Mouse (Mus musculus) embryonic facial prominence, embryonic 15.5 days (tissue): Measurements from ENCODE around the gene Megf11. TPM values are rescaled to one million over a fixed set of nuclear protein-coding genes. Genes with fewer than 3 reads are reported as not detected.

Experiments used
- ATAC-seq: fragments of 200-750 bp; cut with Nextera tagmentation; 2 replicates; pipeline ENCODE4 v1.8.0; 2017; ENCODE audit warnings: low read depth, moderate TSS enrichment; ENCODE audit not compliant: insufficient number of reproducible peaks, low FRiP score, low TSS enrichment
- H3K27ac ChIP-seq: fragments of 300-500 bp; sonication (generic); replicated peaks from 2 replicates; pipeline ENCODE4 v1.5.1; 2015; ENCODE audit warnings: mild to moderate bottlenecking, inconsistent platforms
- H3K27me3 ChIP-seq: fragments of 300-500 bp; sonication (generic); 2 replicates; pipeline ENCODE4 v1.6.1; 2015; ENCODE audit warnings: inconsistent platforms
- H3K36me3 ChIP-seq: fragments of 300-500 bp; sonication (generic); 2 replicates; pipeline ENCODE4 v1.6.1; 2015; ENCODE audit warnings: mild to moderate bottlenecking, inconsistent platforms
- H3K4me1 ChIP-seq: fragments of 300-500 bp; sonication (generic); 2 replicates; pipeline ENCODE4 v1.6.1; 2015; ENCODE audit warnings: inconsistent platforms
- H3K4me2 ChIP-seq: fragments of 300-500 bp; sonication (generic); replicated peaks from 2 replicates; pipeline ENCODE4 v1.6.1; 2015; ENCODE audit warnings: mild to moderate bottlenecking, inconsistent platforms
- H3K4me3 ChIP-seq: fragments of 300-500 bp; sonication (generic); replicated peaks from 2 replicates; pipeline ENCODE4 v1.5.1; 2015; ENCODE audit warnings: mild to moderate bottlenecking, inconsistent platforms
- H3K9ac ChIP-seq: fragments of 300-500 bp; sonication (generic); 2 replicates; pipeline ENCODE4 v1.6.1; 2015; ENCODE audit warnings: inconsistent platforms
- H3K9me3 ChIP-seq: fragments of 300-500 bp; sonication (generic); replicated peaks from 2 replicates; pipeline ENCODE4 v1.6.1; 2016; ENCODE audit warnings: inconsistent platforms
- WGBS: fragments of 180-500 bp; shearing (Covaris S2); methylation state at CpG from one replicate; pipeline ENCODE4 v1.1.7; 2015; 5-methylcytosine and 5-hydroxymethylcytosine counted together
- polyA plus RNA-seq: library from polyadenylated mRNA; unstranded; fragments of >200 nt; fragmentation: Nextera tagmentation; extraction: Ambion mirVana; gene quantifications from 2 replicates; pipeline ENCODE4 v1.2.1, GENCODE M21; 2015

Megf11 gene
- polyA plus RNA-seq, 1 experiment from 2014 or later = 1.9 TPM

GRCm38 (mm10) chr9:64501211-64501610, 115.8 kb downstream of the Megf11 start:
- no peak overlapping the region for H3K27ac ChIP-seq
- no peak overlapping the region for H3K4me2 ChIP-seq
- H3K27me3 ChIP-seq = no peaks in the 10 kb centered on the region
- no peaks in the 10 kb centered on the region for H3K9me3 ChIP-seq
- no peaks in the 10 kb centered on the region for H3K4me1 ChIP-seq
- no peak for ATAC-seq
- no peaks in the 10 kb centered on the region for H3K36me3 ChIP-seq
- no peak overlapping the region for H3K4me3 ChIP-seq
- no peak overlapping the region for H3K9ac ChIP-seq
- WGBS = 92% methylated on average over 8 of the region's 8 CpGs

DNA sequence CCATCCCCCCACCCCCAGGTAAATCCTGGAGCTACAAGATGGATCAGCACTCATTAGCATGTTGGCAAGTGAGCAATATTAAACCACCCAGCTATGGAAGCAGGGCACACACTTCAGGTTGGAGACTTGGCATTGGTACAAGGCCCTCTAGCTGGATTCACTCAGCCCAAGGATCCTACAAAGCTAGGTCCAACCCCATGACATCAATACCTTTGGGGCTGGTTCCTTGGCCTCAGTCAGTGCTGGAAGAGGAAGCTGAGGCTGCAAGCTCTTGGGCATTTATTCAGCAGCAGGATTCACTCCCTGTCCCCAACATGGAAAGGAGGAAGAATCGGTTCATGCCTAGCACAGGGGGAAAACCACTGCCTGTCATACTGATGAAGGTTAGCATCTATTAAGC, 118.6 kb downstream of the Megf11 start:
- Histone ChIP-seq H3K27ac (no peak overlapping the region), H3K4me3 (no peak overlapping the region), H3K27me3 (no peaks in the 10 kb centered on the region), H3K4me1 (no peaks in the 10 kb centered on the region), H3K9ac (no peak overlapping the region), H3K36me3 (no peaks in the 10 kb centered on the region), H3K4me2 (no peak overlapping the region), H3K9me3 (no peaks in the 10 kb centered on the region)
- 80% methylated on average over 1 of the region's 1 CpGs for WGBS
- ATAC-seq = no peak

DNA sequence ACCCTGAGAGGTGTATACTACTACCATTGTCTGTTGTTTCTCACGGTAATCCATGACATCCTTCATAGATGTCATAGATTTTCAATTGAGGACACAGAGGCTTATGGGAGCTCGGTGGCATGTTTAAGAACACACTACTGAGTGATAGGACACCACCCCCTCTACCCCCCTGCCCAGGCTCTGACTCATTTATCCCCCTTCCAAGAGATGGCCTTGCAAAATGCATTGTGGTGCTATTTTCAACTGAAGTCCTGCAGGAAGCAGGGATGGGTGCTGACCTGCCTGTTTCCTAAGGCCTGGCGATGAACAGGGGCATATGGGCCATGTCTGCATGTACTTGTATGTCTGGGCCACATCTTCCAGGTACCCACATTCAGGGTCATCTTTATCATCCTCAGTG, 119.0 kb downstream of the Megf11 start:
- Histone ChIP-seq H3K27ac (no peak overlapping the region), H3K4me1 (no peaks in the 10 kb centered on the region), H3K4me2 (no peak overlapping the region), H3K9me3 (no peaks in the 10 kb centered on the region), H3K9ac (no peak overlapping the region), H3K27me3 (no peaks in the 10 kb centered on the region), H3K4me3 (no peak overlapping the region), H3K36me3 (no peaks in the 10 kb centered on the region)
- WGBS = 78% methylated on average over 3 of the region's 3 CpGs
- no peak for ATAC-seq

GRCm38 (mm10) chr9:64504921-64505320, 119.5 kb downstream of the Megf11 start:
- Histone ChIP-seq H3K27ac (no peak overlapping the region), H3K4me2 (no peak overlapping the region), H3K9ac (no peak overlapping the region), H3K4me1 (no peaks in the 10 kb centered on the region), H3K36me3 (no peaks in the 10 kb centered on the region), H3K27me3 (no peaks in the 10 kb centered on the region), H3K4me3 (no peak overlapping the region), H3K9me3 (no peaks in the 10 kb centered on the region)
- no peak for ATAC-seq
- WGBS = 72% methylated on average over 8 of the region's 8 CpGs

DNA sequence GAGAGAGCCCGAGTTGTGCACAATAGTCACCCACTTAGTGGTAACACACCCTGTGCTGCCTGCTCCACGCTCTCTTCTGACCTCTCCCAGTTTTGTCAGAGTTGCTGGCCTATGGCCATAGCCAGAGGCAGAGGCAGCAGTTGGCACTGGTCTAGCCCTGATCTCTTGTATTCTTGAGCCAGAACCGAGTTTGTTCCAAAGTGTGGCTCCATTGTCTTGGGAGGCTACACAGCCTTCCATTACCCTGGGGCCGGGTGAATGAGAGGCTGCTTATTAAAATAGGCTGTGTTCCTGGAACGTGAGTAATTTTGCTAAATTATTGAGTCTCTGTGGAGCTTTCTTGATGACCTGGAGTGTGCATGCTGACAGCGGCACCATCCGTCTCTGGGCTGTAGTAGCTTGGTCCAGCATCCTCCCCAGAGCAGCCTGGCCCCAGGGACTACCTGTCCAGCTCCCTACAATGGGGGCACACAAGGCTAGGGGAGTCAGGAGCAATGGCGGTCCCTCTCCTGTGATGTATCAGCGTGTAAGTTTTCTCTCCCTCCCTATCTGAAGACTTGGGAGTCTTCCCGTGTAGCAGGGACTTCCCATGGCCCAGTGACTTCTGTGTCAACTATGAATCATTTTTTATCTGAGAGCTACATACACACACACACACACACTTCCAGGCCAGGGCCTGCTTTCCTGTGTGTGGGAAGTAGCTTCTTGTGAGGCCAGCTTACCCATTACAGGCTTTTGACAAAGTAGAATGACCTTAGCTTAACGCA, 121.2 kb downstream of the Megf11 start:
- 65% methylated on average over 11 of the region's 11 CpGs for WGBS
- H3K4me3 ChIP-seq = no peak overlapping the region

DNA sequence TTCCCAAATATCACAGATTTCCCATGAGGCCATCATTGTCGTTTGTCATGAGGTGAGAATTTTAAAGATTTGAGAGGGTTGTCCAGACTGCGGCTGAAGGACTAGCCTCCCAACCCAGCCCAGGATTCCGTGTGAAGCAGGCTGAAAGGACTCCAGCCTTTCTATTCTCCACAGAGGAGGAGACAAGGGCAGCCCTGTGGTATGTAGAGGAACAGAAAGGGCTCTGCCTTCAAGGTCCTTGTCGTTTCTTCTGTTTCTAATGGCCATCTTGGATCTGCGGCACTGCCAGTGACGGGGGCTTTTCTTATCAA, 121.7 kb downstream of the Megf11 start:
- no peaks in the 10 kb centered on the region for H3K4me1 ChIP-seq
- H3K27me3 ChIP-seq = no peaks in the 10 kb centered on the region
- H3K27ac ChIP-seq = no peak overlapping the region
- H3K4me3 ChIP-seq = no peak overlapping the region
- 58% methylated on average over 6 of the region's 6 CpGs for WGBS
- no peak for ATAC-seq
- no peaks in the 10 kb centered on the region for H3K9me3 ChIP-seq
- no peak overlapping the region for H3K4me2 ChIP-seq
- H3K36me3 ChIP-seq = no peaks in the 10 kb centered on the region
- no peak overlapping the region for H3K9ac ChIP-seq

More for the DNA sequence above, 121.2 kb downstream of the Megf11 start:
- Histone ChIP-seq H3K27me3 (no peaks in the 10 kb centered on the region), H3K9me3 (no peaks in the 10 kb centered on the region), H3K27ac (no peak overlapping the region), H3K36me3 (no peaks in the 10 kb centered on the region), H3K9ac (no peak overlapping the region), H3K4me2 (no peak overlapping the region), H3K4me1 (no peaks in the 10 kb centered on the region)
- ATAC-seq = no peak

GRCm38 (mm10) chr9:64507995-64508394, 122.6 kb downstream of the Megf11 start:
- no peak overlapping the region for H3K4me2 ChIP-seq
- H3K27me3 ChIP-seq = no peaks in the 10 kb centered on the region
- H3K36me3 ChIP-seq = no peaks in the 10 kb centered on the region
- H3K9me3 ChIP-seq = no peaks in the 10 kb centered on the region
- no peak overlapping the region for H3K9ac ChIP-seq
- no peaks in the 10 kb centered on the region for H3K4me1 ChIP-seq
- WGBS = 35% methylated on average over 7 of the region's 7 CpGs
- no peak overlapping the region for H3K27ac ChIP-seq
- H3K4me3 ChIP-seq = no peak overlapping the region
- no peak for ATAC-seq

DNA sequence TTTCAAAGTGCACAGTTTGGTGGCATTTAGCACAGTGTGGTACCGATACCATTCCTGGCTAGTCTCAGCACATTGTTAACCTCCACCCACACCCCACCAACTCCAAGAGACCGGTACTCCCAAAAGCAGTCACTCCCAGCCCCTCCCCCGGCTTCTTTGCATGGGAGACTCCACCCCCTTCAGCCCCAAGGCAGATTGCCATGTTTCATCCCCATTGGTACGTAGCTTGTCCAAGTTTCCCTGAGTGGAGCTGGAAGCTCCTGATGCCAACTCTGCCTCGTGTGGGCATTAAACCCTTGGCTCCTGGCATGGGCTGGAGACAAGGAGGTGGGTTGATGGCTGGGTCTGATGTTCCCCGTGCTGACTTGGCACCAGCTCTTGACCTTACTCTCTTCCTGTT, 129.4 kb downstream of the Megf11 start:
- H3K4me2 ChIP-seq = no peak overlapping the region
- no peaks in the 10 kb centered on the region for H3K27me3 ChIP-seq
- no peaks in the 10 kb centered on the region for H3K36me3 ChIP-seq
- H3K27ac ChIP-seq = no peak overlapping the region
- H3K9me3 ChIP-seq = no peaks in the 10 kb centered on the region
- no peak overlapping the region for H3K9ac ChIP-seq
- H3K4me1 ChIP-seq = no peaks in the 10 kb centered on the region
- WGBS = 41% methylated on average over 6 of the region's 6 CpGs
- H3K4me3 ChIP-seq = no peak overlapping the region
- ATAC-seq = no peak

DNA sequence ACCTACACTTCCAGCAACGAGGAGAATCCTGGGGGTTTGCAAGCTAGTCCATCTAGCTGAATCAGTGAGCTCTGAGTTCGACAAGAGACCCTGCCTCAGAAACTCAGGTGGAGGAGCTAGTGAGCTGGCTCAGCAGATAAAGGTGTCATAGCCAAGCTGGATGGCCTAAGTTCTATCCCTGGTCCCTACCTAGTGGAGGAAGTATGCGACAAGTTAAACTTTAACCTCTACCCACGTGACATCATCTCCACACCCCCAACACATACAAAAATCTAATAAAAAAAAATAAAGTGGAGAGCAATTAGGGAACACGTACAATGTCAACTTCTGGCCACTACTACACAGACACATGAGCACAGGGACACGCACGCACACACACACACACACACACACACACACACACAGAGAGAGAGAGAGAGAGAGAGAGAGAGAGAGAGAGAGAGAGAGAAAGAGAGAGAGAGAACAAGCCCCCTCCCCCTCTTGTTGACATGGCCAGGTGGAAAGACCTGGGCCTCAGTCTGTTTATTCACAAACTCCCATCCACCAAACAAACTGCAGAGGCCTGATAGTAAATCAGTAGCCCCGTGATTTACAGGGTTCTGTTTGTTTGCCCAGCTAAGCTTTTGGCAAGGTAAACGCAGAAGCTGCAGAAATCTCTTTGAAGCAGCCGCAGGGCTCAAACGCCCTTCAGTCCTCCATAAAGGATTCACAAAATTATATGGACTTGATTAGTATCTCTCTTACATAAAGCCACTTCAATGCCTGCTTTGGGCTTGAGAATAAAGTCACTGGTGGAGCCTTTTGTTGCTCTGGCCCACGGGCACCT, 134.7 kb downstream of the Megf11 start:
- Histone ChIP-seq H3K27ac (no peak overlapping the region), H3K4me2 (no peak overlapping the region), H3K4me1 (no peaks in the 10 kb centered on the region; the same call in 1 of the 2 replicates), H3K9me3 (no peaks in the 10 kb centered on the region), H3K4me3 (no peak overlapping the region), H3K36me3 (no peaks in the 10 kb centered on the region), H3K9ac (no peak overlapping the region), H3K27me3 (no peaks in the 10 kb centered on the region)
- 58% methylated on average over 12 of the region's 12 CpGs for WGBS
- ATAC-seq = no peak

GRCm38 (mm10) chr9:64520747-64521283, 135.4 kb downstream of the Megf11 start:
- H3K4me1 ChIP-seq = no peaks in the 10 kb centered on the region; the same call in 1 of the 2 replicates
- WGBS = 56% methylated on average over 4 of the region's 4 CpGs
- H3K4me2 ChIP-seq = no peak overlapping the region
- H3K9me3 ChIP-seq = no peaks in the 10 kb centered on the region
- no peak overlapping the region for H3K27ac ChIP-seq
- ATAC-seq = no peak
- no peak overlapping the region for H3K4me3 ChIP-seq
- H3K27me3 ChIP-seq = no peaks in the 10 kb centered on the region
- H3K36me3 ChIP-seq = no peaks in the 10 kb centered on the region
- no peak overlapping the region for H3K9ac ChIP-seq

DNA sequence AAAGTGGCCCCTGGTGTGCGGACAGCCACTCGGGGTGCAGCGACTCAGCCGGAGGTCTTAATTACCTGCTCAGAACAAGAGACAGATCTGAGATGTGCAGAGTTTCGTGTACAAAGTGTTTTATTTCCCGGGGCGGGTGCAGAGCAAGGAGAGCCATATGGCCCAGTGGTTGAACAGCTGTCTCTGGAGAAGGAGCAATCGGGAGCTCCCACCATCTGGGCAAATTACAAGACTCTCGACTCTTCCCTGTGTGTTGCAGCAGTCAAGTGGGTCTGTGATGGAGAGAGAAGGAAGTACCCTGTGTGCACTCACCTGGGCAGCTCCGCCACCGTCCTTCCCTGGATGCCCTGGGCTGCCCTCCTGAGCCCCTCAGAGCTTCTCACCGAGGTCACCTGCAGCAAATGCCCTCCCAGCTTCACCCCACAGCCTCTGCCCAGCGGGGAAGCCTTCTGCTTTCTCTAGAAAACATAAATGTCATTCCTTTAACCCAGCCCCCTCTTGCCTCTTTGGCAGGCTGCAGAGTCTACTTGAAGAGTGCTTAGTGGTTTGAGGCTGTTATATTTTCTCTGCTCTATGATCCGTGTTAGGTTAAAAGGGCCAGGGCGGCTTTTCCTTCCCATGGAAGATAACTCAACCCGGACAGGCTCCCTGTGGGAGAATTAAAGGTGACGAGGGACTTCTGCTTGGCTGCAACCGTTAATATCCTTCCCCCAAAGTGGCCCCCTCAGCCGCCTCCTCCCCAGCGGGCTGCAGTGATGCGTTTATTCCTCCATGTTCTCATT, 138.0 kb downstream of the Megf11 start:
- Histone ChIP-seq H3K36me3 (no peaks in the 10 kb centered on the region), H3K4me1 (no peaks in the 10 kb centered on the region; the same call in 1 of the 2 replicates), H3K27ac (no peak overlapping the region), H3K4me2 (no peak overlapping the region), H3K9me3 (no peaks in the 10 kb centered on the region), H3K4me3 (no peak overlapping the region), H3K27me3 (no peaks in the 10 kb centered on the region), H3K9ac (no peak overlapping the region)
- ATAC-seq = 0 out of 2 replicates have a peak, but pooled peaks have one; percentile 43
- WGBS = 55% methylated on average over 21 of the region's 21 CpGs
